Mouse (Mus musculus) stomach, postnatal 0 days (tissue): ENCODE results near the gene Nup214.

Experiments used
- CTCF ChIP-seq: IDR thresholded peaks from 2 replicates; pipeline ENCODE4 v1.5.1; 2016; ENCODE audit warnings: antibody characterized with exemption, low read depth, mild to moderate bottlenecking, moderate library complexity
- EP300 ChIP-seq: optimal IDR thresholded peaks from 2 replicates; pipeline ENCODE3; 2016; ENCODE audit warnings: antibody characterized with exemption

DNA sequence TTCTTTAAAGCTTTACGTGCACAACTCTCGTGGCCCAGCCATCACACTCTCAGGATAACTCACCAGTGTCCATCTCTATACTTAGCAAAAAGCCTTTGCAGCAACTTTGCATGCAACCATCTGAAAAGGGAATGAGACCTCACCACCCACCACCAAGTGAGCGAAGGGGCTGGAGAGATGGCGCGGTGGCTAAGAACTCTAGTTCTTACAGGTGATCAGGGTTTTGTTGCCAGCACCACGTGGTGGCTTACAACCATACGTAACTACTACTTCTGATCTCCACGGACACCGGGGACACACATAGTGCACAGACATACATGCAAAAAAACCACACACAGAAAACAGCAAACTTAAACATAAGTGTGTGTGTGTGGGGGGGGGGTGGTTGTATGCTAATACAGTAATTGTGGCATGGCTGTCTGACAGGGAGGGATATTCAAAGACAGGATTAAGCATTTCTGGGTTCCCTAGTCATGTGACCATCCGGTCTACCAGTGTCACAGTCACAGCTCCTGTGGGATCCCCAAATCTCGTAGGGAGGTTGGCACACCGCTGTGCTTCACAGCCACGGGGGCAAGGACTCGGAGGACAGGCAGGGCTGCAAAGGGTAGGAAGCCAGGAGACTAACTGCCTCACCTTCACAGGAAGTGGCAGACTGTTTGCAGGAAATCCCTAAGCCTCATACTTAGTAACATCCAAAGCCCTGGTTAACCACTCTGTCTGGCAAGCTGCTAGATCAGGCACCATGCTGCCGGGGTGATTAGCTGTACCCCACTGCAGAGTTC lies 88.6 kb downstream of the Nup214 start:
- TF ChIP-seq CTCF (no peak), EP300 (no peak)
